Mouse (Mus musculus) embryo, embryonic 11 days (tissue): ENCODE data around the gene Clic4.

Source experiments
- DNase-seq: peaks from one replicate; pipeline ENCODE4 v3.0.0-alpha.2; 2015

Clic4 gene

GRCm38 (mm10) chr4:135272640-135273306 lies at the start of gene Clic4:
TSS of gene Clic4 (minus strand) at chr4:135272814.
- peak; percentile 100 for DNase-seq

GRCm38 (mm10) chr4:135317966-135318365 lies 45.4 kb upstream of the Clic4 start:
- DNase-seq = peak; percentile 80

- no peak for DNase-seq
These were observed 44.9 kb upstream of the Clic4 start for GRCm38 (mm10) chr4:135317539-135317938.

- no peak for DNase-seq
These were observed 42.7 kb upstream of the Clic4 start for GRCm38 (mm10) chr4:135315287-135315686.

- no peak for DNase-seq
These were observed 41.8 kb upstream of the Clic4 start for GRCm38 (mm10) chr4:135314419-135314832.

GRCm38 (mm10) chr4:135313761-135314241 lies 41.2 kb upstream of the Clic4 start:
- DNase-seq = no peak

GRCm38 (mm10) chr4:135313111-135313691 lies 40.6 kb upstream of the Clic4 start:
- DNase-seq = no peak

GRCm38 (mm10) chr4:135312706-135313105 lies 40.1 kb upstream of the Clic4 start:
- no peak for DNase-seq

GRCm38 (mm10) chr4:135310371-135310770 lies 37.8 kb upstream of the Clic4 start:
- no peak for DNase-seq

GRCm38 (mm10) chr4:135309726-135310125 lies 37.1 kb upstream of the Clic4 start:
- DNase-seq = no peak

GRCm38 (mm10) chr4:135309112-135309659 lies 36.6 kb upstream of the Clic4 start:
- DNase-seq = no peak

- no peak for DNase-seq
These were observed 34.5 kb upstream of the Clic4 start for GRCm38 (mm10) chr4:135306971-135307632.

GRCm38 (mm10) chr4:135306533-135306932 lies 33.9 kb upstream of the Clic4 start:
- DNase-seq = no peak

GRCm38 (mm10) chr4:135302261-135302660 lies 29.6 kb upstream of the Clic4 start:
- no peak for DNase-seq

GRCm38 (mm10) chr4:135301166-135301565 lies 28.6 kb upstream of the Clic4 start:
- no peak for DNase-seq

GRCm38 (mm10) chr4:135300248-135301041 lies 27.8 kb upstream of the Clic4 start:
- DNase-seq = no peak

GRCm38 (mm10) chr4:135298680-135299079 lies 26.1 kb upstream of the Clic4 start:
- no peak for DNase-seq

- no peak for DNase-seq
These were observed 25.4 kb upstream of the Clic4 start for GRCm38 (mm10) chr4:135297931-135298546.

- no peak for DNase-seq
These were observed 24.5 kb upstream of the Clic4 start for GRCm38 (mm10) chr4:135297146-135297545.

- DNase-seq = no peak
These were observed 24.0 kb upstream of the Clic4 start for GRCm38 (mm10) chr4:135296565-135296964.

- no peak for DNase-seq
These were observed 21.2 kb upstream of the Clic4 start for GRCm38 (mm10) chr4:135293813-135294212.

GRCm38 (mm10) chr4:135292477-135293089 lies 20.0 kb upstream of the Clic4 start:
- DNase-seq = peak; percentile 79
